Mouse (Mus musculus): ENCODE measurements at regions not wholly inside any gene's neighbourhood (a gene's known extent, or its start where the extent isn't known, plus 50 kb on each side); places are given as distances from the start of the nearest gene placed in this dataset.
A peak's percentile ranks its signal among the peaks of the same experiment; 100 is the strongest.

DNA sequence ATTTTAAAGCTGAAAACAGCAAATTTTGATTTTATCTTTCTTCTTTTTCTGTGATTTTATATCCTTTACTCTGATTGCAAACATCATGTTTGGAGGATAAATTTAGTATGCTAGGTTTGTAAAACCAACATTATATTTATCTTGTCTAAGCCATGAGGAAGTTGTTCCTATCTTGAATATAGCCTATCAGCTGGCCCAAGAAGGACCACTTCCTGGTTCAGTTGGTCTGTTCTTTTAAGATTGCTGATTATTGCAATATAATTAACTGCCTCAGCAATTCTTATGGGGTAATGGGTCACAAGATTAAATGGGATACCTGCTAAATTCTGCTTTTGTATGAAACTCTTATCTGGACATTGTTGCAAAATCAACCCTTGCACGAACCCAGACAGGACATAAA is 165.5 kb downstream of the Rfx6 start:
- WGBS: 68% methylated on average over 1 of the region's 1 CpGs
- no peak for ATAC-seq (ENCODE audit: low FRiP score)
- H3K27me3 ChIP-seq (ENCODE audit: insufficient read depth, low read length): no peaks in the 10 kb centered on the region
- TF ChIP-seq CTCF (IDR thresholded peaks at IDR 0.05): no peak
- H3K4me2 ChIP-seq (ENCODE audit: low read depth, low read length, poor library complexity, severe bottlenecking): no peak overlapping the region
- DNase-seq (ENCODE audit: low spot score): no peak
- H3K9me3 ChIP-seq (ENCODE audit: low read length): no peaks in the 10 kb centered on the region
- no peaks in the 10 kb centered on the region for H3K4me1 ChIP-seq (ENCODE audit: insufficient read depth, low read length)
- no peak overlapping the region for H3K9ac ChIP-seq (replicated peaks; ENCODE audit: low read length, poor library complexity, severe bottlenecking)
- no peak overlapping the region for H3K27ac ChIP-seq (ENCODE audit: low read depth, low read length)
- H3K4me3 ChIP-seq (ENCODE audit: low read depth, low read length): no peak overlapping the region
- no peaks in the 10 kb centered on the region for H3K36me3 ChIP-seq (ENCODE audit: insufficient read depth, low read length)

DNA sequence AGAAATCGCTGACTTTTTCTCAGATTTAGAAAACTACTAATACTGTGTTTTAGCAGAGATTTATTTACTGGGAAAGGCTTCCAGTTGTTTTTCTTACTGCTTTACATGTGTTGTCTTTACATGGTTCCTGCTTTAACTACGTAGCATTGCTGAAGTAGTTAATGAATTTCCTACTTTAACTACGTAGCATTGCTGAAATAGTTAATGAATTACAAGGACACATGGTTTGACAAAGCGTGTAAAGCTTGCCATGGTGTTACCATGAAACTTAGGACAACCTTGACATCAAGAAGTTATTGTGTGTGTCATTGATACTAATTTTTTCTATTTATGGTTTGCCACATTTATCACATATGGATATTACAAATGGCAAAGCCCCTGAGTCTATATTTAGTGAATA is 168.7 kb downstream of the Rfx6 start:
- Histone ChIP-seq H3K9ac (replicated peaks; ENCODE audit: low read length, poor library complexity, severe bottlenecking) (no peak overlapping the region), H3K4me3 (ENCODE audit: low read depth, low read length) (no peak overlapping the region), H3K4me1 (ENCODE audit: insufficient read depth, low read length) (no peaks in the 10 kb centered on the region), H3K4me2 (ENCODE audit: low read depth, low read length, poor library complexity, severe bottlenecking) (no peak overlapping the region), H3K9me3 (ENCODE audit: low read length) (no peaks in the 10 kb centered on the region), H3K36me3 (ENCODE audit: insufficient read depth, low read length) (no peaks in the 10 kb centered on the region), H3K27ac (ENCODE audit: low read depth, low read length) (no peak overlapping the region), H3K27me3 (ENCODE audit: insufficient read depth, low read length) (no peaks in the 10 kb centered on the region)
- WGBS: 85% methylated on average over 4 of the region's 4 CpGs
- DNase-seq (ENCODE audit: low spot score): no peak
- ATAC-seq (ENCODE audit: low FRiP score): no peak
- TF ChIP-seq CTCF (IDR thresholded peaks at IDR 0.05): no peak

DNA sequence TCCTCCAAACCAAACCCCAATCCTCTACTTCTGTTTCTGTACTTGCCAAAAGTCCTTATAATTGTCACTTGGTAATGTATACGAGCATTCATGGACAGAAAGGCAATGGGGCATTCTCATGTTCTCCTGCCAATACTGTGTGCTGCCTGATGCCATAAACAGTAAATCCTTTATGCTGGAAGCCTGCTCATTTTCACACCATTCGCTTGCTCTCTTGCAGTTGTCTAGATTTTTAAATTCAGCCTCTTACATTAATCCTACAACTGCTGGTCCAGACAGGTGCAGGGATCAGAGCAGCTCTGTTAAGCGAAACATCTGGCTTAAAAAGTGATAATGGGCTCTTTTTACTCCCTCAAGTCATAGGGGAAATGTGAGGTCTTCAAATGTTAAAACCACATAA is 152.9 kb upstream of the Vgll2 start:
- Histone ChIP-seq H3K4me1 (ENCODE audit: insufficient read depth, low read length) (no peaks in the 10 kb centered on the region), H3K36me3 (ENCODE audit: insufficient read depth, low read length) (no peaks in the 10 kb centered on the region), H3K4me3 (ENCODE audit: low read depth, low read length) (no peak overlapping the region), H3K27me3 (ENCODE audit: insufficient read depth, low read length) (no peaks in the 10 kb centered on the region), H3K4me2 (ENCODE audit: low read depth, low read length, poor library complexity, severe bottlenecking) (no peak overlapping the region), H3K27ac (ENCODE audit: low read depth, low read length) (no peak overlapping the region), H3K9me3 (ENCODE audit: low read length) (no peaks in the 10 kb centered on the region), H3K9ac (replicated peaks; ENCODE audit: low read length, poor library complexity, severe bottlenecking) (no peak overlapping the region)
- DNase-seq (ENCODE audit: low spot score): no peak
- WGBS: 68% methylated on average over 3 of the region's 3 CpGs
- ATAC-seq (ENCODE audit: low FRiP score): no peak
- TF ChIP-seq CTCF (IDR thresholded peaks at IDR 0.05): no peak

DNA sequence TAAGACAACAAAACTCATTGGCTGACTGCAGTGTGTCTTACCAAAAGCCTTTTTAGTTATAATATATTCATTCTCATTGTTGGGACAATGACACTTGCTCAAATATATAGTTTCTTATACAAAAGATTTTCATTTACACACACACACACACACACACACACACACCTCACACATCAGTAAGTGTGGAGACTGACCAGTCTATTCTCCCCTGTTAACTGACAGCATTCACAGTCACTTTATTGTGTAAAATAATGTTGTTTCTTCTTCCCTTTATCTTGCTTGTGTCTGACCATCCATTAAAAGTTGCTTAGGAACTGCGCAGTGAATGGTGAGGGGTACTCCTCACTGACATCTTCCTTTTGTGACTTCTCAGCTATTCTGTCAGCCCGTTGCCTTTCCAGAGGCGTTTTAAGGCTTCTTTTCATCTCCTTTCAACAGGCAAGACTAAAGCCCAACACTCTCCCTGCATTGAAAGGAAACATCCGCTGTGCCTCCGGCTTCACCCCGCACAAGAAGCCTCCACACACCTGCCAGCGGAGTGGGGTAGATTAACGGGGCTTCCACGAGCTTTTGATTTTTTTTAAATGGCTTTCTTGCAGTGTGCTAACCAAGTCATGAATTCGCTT is 111.1 kb upstream of the Vgll2 start:
- H3K27me3 ChIP-seq (ENCODE audit: insufficient read depth, low read length): no peaks in the 10 kb centered on the region
- no peak overlapping the region for H3K27ac ChIP-seq (ENCODE audit: low read depth, low read length)
- ATAC-seq (ENCODE audit: low FRiP score) (peak; percentile 56; the same call in 1 of the 2 replicates), DNase-seq (ENCODE audit: low spot score) (peak; percentile 3)
- no peaks in the 10 kb centered on the region for H3K9me3 ChIP-seq (ENCODE audit: low read length)
- peaks cover 8% of the 10 kb centered on the region; the same call in 1 of the 2 replicates for H3K4me1 ChIP-seq (ENCODE audit: insufficient read depth, low read length)
- H3K4me3 ChIP-seq (ENCODE audit: low read depth, low read length): peak overlapping the region; percentile 19
- no peaks in the 10 kb centered on the region for H3K36me3 ChIP-seq (ENCODE audit: insufficient read depth, low read length)
- 0 out of 2 replicates have a peak overlapping the region, but pooled peaks have one; percentile 14 for H3K9ac ChIP-seq (replicated peaks; ENCODE audit: low read length, poor library complexity, severe bottlenecking)
- 8% methylated on average over 10 of the region's 10 CpGs for WGBS
- peak overlapping the region; percentile 40 for H3K4me2 ChIP-seq (ENCODE audit: low read depth, low read length, poor library complexity, severe bottlenecking)
- TF ChIP-seq CTCF (IDR thresholded peaks at IDR 0.05): no peak

DNA sequence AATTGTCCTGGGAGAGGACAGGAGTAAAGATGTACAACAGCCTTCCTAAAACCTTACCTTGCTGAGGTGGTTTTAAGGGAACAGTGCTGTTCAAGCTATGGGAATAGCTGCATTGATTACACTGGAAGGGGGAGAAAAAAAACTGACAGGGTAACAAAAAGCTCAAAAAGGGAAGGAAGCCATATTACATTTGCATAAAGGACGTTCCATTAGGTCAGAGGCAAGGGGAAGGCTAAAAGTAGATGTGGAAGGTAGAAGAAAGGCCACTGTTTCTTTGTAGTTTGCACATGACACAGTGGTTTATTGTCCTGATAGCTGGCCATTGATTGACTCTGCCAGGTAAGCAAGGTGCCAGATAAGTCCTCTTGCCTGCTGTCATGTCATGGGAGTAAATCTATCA is 110.2 kb upstream of the Vgll2 start:
- Histone ChIP-seq H3K4me3 (ENCODE audit: low read depth, low read length) (no peak overlapping the region), H3K27me3 (ENCODE audit: insufficient read depth, low read length) (no peaks in the 10 kb centered on the region), H3K4me1 (ENCODE audit: insufficient read depth, low read length) (peaks cover 8% of the 10 kb centered on the region; the same call in 1 of the 2 replicates), H3K36me3 (ENCODE audit: insufficient read depth, low read length) (no peaks in the 10 kb centered on the region), H3K9ac (replicated peaks; ENCODE audit: low read length, poor library complexity, severe bottlenecking) (no peak overlapping the region), H3K9me3 (ENCODE audit: low read length) (no peaks in the 10 kb centered on the region), H3K4me2 (ENCODE audit: low read depth, low read length, poor library complexity, severe bottlenecking) (no peak overlapping the region), H3K27ac (ENCODE audit: low read depth, low read length) (no peak overlapping the region)
- DNase-seq (ENCODE audit: low spot score) (no peak), ATAC-seq (ENCODE audit: low FRiP score) (no peak)
- WGBS: 53% methylated on average over 1 of the region's 1 CpGs
- no peak for TF ChIP-seq CTCF (IDR thresholded peaks at IDR 0.05)

DNA sequence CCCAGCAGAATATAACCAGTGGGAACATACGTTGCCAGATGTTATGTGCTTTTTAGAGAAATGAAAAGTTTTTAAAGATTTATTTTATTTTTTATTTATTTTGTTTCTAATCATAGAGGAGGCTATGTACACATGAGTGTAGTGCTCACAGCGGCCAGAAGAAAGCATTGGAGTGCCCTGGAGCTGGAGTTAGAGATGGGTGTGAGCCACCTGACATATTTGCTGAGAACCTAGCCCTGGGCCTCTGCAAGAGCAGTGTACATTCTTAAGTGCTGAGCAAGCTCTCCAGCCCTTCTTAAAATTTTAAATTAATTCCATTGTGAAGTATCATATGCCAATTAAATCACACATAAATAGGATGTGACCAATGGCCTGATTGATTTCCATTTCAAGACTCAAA is 95.7 kb upstream of the Vgll2 start:
- no peaks in the 10 kb centered on the region for H3K9me3 ChIP-seq (ENCODE audit: low read length)
- no peak overlapping the region for H3K4me2 ChIP-seq (ENCODE audit: low read depth, low read length, poor library complexity, severe bottlenecking)
- no peaks in the 10 kb centered on the region for H3K36me3 ChIP-seq (ENCODE audit: insufficient read depth, low read length)
- no peak for TF ChIP-seq CTCF (IDR thresholded peaks at IDR 0.05)
- DNase-seq (ENCODE audit: low spot score) (no peak), ATAC-seq (ENCODE audit: low FRiP score) (no peak)
- no peaks in the 10 kb centered on the region for H3K4me1 ChIP-seq (ENCODE audit: insufficient read depth, low read length)
- no peak overlapping the region for H3K9ac ChIP-seq (replicated peaks; ENCODE audit: low read length, poor library complexity, severe bottlenecking)
- no peak overlapping the region for H3K27ac ChIP-seq (ENCODE audit: low read depth, low read length)
- WGBS: 87% methylated on average over 2 of the region's 2 CpGs
- H3K27me3 ChIP-seq (ENCODE audit: insufficient read depth, low read length): no peaks in the 10 kb centered on the region
- no peak overlapping the region for H3K4me3 ChIP-seq (ENCODE audit: low read depth, low read length)

Data from midbrain, postnatal 0 days (tissue).